Mouse (Mus musculus) v-Abl transformed pro-B cells (cell line): ENCODE data around the gene Cd22.
"Not testable (repeated sequence)": the region's sequence is repeated elsewhere in the genome, so short reads cannot be mapped to it uniquely, and the experiment has no call there.

Source experiments
- in situ Hi-C, 2 experiments: fragments of 400-800 bp; cut with MboI; formaldehyde crosslinking; loops; one replicate each; pipeline ENCODE4 v1.15.1; 2025; ENCODE audit not compliant: unreplicated experiment in 2 of 2

Cd22 gene

DNA sequence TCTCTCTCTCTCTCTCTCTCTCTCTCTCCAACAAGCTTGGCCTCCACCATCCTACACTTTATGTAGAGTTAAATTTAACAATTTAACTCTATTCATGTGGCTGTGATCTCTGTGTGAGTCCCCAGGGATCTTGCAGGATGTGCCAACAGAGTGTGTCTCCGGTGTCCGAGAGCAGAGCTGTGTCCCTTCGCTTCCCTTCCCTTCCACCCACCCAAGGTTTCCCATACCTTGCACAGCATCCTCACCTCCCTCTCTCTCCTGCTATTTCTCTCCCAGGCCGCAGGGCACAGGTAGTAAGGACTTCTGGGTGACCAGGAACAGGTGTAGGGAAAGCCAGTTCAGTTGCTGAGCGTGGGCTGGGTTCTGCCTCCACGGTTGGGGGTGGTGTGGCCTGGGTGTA, 1.2 kb downstream of the Cd22 start:
- in situ Hi-C loops, result no loop called here

DNA sequence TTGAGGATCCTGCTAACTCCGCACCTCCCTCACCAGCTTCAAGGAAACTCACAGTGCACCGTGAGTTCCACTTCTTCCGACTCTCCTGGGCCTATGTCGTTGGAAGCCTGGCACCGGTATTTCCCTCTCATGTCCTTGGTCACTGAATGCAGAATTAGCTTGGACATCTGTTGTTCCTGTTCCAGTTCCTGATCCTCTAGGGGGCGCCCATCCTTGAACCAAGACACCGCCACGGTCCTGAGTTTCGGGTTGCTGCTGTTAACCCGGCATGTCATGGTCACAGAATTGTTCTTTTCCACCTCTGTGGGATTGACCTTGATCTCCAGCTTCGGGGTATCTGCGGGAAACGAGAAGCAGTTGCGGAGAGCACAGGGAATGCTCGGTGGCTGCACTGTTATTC, 7.1 kb downstream of the Cd22 start:
- in situ Hi-C loops, result no loop called here

DNA sequence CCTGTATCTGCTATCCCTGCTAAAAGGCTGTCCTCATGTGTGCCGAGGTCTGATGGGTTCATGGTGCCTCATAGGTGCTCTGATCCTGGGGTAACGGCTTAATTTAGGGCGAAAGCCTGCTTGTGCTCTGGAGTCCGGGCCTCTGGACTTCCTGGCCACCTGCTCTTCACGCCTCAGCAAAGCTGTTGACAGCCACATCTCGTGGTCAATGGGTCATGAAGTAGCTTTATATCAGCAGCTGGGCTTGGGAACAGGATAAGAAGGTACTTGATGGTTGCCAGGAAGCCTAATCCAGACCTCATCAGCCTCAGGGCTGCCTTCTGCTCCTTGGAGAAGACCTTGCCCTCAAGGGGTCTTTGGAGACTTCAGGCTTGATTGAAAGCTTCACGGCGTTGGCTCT, 16.8 kb downstream of the Cd22 start:
- in situ Hi-C loops, result loop anchor here (5.0 kb wide), 2 partner anchors 34 to 39 kb away; no protein-coding TSS in a partner anchor

DNA sequence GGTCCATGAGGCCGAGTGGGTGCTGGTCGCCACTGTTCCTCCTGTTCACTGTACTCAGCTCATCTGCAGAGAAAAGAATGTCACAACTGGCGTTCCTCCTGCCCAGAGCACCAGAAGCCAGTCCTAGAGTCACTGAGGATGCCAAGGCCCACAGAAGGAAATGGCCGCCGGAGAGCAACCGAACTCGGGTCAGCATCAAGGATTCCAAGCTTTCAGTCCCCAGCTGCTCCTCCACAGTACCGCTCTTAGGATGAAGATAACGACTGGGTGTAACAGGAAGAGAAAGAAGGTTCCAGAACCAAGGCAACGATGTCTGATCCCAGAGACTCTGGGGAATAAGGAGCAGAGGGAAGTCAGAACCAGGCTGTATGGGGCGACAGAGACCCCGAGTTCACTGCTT, 18.7 kb downstream of the Cd22 start, which contains the start of gene Ffar1:
Ffar1 (minus strand) TSS at position 101 of the 400 bp plus-strand sequence.
- in situ Hi-C loops, result loop anchor here (5.0 kb wide), 2 partner anchors 36 to 41 kb away; no protein-coding TSS in a partner anchor

DNA sequence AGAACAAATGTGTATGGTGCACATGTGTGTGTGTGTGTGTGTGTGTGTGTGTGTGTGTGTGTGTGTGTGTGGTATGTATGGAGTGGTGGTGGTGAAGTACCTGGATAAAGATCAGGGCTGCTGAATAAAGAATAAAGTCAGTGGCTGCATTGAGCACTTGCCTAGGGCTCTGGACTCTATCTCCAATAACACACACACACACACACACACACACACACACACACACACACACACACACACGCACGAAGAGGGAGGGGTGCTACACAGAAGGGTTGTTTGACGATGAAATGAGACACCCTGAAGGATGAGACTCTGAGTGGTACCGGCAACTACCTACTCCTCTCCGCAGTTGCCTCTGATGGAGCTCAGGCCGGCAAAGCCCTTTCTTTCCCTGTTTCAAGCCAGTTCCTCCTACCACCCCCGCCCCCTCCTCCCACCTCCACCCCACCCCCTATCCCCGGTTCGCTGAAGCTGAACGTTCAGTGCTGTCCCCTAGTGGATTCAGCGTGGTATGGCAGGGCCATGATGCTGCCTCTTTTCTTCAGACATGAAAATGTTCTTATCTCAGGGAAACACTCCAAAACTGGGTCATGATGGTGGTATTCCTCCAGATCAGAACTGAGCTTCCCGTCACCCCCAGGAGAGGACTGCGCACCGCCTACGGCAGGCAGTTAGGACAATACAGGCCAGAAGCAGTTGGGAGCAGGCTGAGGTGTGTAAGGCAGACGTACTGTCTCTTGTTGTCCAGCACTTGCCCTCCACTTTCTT, 20.3 kb downstream of the Cd22 start:
- in situ Hi-C loops, result loop anchor here (5.0 kb wide), 2 partner anchors 37 to 42 kb away; no protein-coding TSS in a partner anchor

DNA sequence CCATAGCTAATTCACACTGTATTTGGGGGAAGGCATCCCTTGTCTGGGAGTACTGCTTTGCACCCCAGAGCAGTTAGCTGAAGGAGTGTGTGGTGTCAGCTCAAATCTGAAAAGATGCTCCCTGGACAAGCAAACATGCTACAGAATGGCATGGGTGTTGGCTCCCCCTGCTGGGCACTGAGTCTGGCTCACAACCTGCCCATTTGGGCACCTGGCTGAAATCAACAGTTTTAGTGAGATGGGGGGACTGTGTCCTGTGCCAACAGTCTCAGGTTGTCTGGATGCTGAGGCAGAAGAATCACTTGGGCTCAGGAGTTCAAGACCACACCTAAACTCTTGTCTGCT, 20.9 kb downstream of the Cd22 start:
- in situ Hi-C loops, result no loop called here

DNA sequence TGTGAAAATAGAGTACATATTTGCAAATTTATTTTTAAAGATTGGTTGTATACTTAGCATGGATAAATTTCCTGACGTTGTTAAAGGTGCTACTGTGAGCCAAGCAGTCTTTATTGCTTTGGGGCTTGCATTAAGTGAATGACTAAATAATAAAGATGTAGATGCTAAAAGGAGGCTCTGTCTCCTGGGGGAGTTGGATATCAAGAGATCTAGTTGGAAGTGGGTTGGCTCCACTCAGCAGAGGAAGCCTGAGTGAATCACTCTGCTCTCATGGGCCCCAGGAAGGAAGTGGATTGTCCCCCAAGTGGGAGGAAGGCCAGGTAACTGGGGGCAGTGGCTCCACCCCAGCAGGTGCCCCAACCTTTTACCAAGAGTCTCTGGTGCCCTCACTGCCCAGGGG, 22.4 kb downstream of the Cd22 start:
- in situ Hi-C loops, result no loop called here

DNA sequence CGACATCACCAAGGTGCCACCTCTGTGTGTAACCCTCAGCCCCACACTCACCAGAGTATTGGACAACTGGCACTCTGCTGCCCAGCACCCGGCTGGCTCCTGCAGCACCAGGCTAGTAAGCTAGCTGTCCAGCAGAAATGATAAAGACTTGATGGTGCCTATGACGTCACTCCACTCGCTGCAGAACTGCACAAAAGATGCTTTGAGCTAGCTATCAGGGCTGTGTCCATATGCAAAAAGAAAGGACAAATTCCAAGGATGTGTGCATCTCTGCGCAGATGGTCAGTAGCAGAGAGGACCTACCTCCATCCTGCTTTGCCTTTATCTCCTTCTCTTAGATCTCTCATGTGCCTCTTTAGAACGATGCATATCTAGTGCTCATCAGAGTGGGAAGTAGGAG, 24.1 kb downstream of the Cd22 start, which contains the start of gene Ffar3:
Ffar3 (minus strand) TSS at position 101 of the 400 bp plus-strand sequence.
- in situ Hi-C loops, result no loop called here

DNA sequence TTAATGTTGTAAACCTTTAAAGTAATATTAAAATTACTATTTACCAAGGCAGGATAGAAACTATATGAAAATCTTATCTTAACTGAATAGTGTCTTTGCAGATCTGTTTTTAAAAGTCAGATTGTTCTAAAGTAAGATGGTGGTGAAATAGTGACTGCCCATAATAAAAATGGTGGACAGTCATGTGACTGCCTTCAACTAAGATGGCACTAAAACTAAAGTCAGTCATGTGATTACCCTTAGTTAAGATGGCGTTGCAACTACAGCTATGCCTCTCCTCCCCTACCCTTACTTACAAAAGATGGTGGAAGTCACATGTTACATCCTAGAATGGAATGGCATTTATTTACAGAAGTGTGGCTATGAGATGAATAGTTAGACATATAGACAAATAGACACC, 28.7 kb downstream of the Cd22 start:
- in situ Hi-C loops, result loop anchor here (5.0 kb wide), 1 partner anchor 34 kb away; no protein-coding TSS in a partner anchor

DNA sequence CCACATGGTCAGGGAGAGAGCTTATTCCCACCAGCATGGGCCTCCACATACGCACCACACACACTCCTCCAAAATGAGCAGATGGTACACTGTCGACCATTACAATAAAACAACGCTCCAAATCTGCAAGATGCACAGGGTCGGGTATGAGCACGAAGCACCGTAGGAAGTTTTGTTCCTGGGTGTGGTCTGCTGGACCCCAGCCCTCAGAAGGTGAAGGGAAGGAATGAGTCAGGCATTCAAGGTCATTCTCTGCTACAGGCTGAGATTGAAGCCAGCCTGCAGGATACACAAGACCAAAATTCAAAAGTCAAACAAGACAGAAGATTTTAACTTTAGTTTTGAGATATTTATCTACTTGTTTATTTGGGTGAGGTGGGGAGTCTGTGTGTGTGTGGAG, 32.2 kb downstream of the Cd22 start:
- in situ Hi-C loops, result no loop called here

DNA sequence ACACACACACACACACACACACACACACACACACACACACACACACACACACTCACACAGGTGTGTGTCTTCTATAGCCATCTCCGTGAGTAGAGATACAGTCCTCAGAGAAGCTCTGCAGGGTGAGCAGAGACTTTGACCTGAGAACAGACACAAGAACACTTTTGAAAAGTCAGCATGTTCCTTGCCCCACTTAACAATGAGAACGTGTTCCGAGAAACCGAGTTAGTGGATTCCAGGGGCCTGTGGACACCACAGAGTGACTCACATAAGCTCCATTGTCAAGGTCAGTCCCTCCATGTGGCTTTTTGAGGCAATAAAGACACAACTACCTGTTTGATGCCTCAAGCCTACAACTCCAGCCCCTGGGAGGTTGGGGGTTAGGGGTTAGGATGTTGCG, 32.8 kb downstream of the Cd22 start:
- in situ Hi-C loops, result no loop called here

DNA sequence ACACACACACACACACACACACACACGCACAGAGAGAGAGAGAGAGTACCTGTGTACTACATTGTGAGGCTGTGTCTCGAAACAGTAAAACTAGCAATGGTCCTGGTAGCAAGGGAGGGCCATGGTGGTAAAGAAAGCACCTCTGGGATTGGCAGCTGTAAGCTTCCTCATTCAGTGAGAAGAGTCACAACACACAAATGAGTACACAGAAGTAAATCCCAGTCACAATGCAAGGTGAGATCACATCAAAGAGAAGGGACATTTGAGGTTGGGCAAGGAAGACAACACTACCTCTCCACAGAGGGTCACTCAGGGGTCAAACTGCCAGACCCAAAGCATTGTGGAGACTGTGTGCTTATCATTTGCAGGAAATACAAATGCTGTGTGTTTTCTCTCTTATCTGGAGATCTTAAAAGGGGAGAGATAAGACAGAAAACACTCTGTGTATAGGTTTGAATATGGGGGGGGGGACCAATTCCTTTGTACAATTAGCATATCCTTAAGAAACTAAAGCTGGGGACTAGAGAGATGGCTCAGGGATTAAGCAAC, 33.6 kb downstream of the Cd22 start:
- in situ Hi-C loops, result no loop called here

DNA sequence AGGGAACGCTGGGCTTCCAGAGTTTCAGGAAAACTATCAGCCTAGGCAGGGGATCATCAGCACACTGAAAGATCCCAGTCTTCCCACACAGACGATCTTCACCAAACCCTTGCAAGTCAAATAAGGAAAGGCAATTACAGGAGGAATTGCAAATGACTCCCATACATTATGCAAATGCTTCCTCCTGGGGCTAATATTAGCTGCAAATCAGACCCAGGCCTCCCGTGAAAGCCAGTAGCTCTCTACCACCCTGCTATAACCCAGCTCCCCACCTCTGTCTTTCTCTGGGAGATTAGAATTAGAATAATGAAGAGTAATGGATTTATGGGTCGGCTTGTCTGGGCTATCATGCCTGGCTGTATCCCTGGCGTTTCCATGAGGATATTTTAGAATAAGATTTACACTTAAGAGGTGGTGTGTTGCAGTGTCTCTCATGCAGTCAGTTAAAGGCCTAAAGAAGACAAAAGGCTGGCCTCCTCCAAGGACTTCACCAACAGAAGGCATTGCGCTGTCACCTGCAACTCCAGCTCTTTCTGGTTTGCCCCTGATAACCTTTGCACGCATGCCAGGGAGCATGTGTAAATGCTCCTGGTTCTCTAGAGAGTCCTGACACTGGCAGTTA, 35.4 kb downstream of the Cd22 start:
- in situ Hi-C loops, result no loop called here

DNA sequence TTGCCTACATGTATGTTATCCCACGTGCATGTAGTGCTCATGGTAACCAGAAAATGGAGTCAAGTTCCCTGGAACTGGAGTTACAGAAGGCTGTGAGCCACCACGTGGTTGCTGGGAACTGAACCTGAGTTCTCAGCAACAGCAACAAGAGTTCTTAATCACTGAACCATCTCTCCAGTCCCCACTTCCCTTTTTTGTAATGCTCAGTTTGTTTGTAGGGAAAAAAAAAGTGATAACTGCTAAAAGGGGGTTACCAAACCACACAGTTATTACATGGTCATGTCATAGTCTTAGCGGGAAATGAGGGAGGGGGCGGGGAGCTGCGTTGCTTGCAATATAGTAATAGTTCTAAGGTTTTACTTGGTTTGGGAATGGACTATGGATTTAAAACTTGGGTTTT, 38.0 kb downstream of the Cd22 start:
- in situ Hi-C loops, result no loop called here

DNA sequence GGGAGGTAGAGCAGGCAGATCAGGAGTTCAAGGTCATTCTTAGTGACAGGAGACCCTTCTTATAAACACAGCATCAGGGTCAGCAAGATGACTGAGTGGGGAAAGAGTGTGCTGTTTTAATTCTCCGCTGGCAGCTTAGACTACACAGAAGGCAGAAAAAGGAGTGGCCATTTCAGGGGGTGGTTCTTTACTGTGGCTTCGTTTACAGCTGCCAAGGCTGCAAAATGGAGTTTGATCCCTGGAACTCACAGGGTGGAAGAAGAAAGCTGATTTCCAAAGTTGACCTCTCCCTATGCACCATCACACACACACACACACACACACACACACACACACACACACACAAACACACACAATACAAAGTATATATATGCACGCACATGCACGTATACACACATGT, 38.8 kb downstream of the Cd22 start:
- in situ Hi-C loops, result no loop called here

DNA sequence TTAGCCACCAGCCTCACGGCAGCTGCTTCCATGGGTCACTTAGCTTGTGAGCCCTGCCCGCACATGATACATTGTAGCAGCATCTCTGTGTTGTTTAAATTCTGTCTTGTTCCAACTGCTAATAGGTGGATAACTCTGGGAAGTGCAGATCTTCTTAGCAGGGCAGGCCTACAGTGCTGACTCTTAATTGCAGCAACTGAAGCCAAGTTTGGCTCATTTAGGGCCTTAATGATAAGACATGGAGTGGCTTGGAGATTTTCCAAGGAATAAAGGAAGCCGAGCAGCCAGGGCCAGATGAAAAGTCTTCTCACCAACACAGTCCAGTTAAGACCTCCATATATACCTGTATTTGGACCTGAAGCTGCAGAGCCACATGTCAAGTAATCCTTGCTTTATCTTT, 39.8 kb downstream of the Cd22 start:
- in situ Hi-C loops, result no loop called here

DNA sequence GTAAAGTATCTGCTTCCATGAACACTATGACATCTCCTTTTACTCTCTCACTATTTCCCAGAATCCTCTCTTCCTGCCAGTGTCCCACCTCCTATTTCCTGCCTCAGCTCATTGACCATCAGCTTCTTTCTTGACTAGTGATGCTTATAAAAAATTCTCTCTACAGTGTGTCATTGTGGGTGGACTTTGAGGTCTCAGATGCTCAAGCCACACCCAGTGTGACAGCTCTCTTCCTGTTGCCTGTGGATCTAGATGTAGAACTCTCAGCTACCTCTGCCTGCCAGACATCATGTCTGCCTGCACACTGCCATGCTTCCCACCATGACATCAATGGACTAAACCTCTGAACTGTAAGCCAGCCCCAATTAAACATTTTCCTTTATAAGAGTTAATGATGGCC, 42.9 kb downstream of the Cd22 start:
- in situ Hi-C loops, result no loop called here

DNA sequence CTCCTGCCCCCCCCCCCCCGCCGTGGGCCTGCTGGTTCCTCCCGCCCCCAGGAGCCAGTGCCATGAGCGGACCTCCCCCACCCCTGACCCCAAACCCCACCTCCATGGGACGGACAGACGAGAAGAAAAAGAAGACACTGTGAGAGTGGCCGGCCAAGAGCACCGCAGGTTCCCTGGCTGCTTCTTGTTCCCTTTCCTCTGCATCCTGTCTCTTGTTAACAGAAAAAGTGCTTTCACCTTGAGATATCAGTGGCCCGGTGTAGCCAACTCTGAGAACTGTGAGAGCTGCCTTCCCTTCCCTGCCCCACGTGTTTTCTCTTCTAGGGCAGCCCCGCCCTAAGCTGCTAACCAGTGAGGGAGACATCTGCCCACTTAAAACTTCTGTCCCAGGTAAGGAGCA, 47.5 kb downstream of the Cd22 start:
- in situ Hi-C loops, result not testable (repeated sequence)

DNA sequence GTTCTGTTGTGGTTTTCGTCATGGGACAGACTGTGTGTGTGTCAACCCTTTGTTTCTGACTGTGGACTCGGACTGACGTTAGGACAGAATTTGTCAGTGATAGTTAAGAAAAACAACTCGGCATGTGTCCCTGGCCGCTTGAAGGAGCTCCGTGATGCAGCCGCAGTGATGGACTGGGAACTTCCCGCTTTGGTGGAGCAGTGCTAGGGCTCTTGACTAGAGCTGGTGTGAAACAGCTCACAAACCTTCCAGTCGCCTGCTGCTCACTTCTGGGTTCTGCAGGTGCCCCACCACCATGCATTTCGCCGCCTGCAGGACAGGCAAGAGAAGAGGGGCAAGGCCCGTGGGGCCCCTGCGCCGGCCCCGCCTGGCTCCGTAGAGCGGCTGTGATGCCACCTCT, 47.9 kb downstream of the Cd22 start:
- in situ Hi-C loops, result no loop called here

DNA sequence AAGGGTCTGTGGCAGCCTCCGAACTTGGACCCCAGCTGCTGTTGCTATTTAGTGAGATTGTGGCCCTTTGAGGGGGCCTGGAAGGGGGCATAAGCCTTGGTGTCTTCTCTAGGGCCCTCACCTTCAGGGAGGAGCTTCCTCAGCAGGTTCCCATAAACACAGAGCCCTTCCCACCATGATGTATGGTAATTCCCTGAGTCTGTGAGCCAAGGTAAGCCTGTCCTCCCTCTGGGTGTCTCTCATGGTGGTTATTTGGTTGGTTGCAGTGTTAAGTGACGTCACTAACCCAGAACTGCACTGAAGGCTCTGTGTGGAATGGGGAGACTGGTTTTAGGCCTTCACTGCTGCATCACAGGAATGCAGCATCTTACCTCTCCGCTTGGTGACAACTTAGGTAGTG, 50.7 kb downstream of the Cd22 start:
- in situ Hi-C loops, result no loop called here

DNA sequence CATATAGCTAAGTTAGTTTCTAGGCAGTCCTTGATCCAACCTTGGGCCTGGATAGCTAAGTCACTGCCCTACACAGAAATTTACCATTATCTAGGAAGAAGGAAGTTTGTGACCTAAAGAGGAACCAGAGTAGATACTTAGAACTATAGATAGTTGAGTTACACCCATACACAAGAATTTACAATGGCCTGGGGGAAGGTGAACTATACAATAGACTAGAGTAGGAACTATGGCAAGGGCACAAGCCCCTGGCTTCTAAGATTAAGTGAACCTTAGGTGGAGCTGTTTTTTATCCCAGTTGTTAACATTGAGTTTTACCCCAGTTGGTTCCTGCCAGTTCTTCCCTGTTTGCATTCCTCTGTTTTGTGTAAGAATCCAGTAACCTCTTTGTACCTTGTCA, 51.3 kb downstream of the Cd22 start:
- in situ Hi-C loops, result not testable (repeated sequence)

DNA sequence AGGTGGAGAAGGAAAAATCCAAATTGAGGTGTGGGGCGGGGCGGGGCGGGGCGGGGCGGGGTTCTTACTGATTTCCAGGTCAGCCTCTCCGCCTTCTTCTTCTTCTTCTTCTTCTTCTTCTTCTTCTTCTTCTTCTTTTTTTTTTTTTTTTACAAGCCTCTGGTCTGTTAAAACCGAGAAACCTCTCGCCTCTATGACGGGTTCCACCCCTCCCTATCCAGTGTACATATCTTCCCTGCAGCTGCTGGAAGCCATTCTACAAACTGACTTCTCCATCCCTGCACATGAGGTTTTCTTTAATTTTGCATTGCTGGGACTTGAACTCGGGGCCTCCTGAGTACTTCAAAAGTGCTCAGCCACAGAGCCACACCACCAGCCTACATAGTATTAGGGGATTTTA, 53.5 kb downstream of the Cd22 start:
- in situ Hi-C loops, result no loop called here
